Mouse (Mus musculus) thymus, adult 2 months (tissue): ENCODE measurements around the gene Mrm3.

Source experiments
- CTCF ChIP-seq: fragments of 200-500 bp; IDR thresholded peaks from 2 replicates; pipeline ENCODE4 v1.5.1; 2012; ENCODE audit warnings: mild to moderate bottlenecking, control low read depth, low read length, moderate library complexity, borderline replicate concordance; ENCODE audit not compliant: control insufficient read depth, poor library complexity, insufficient read depth; ENCODE audit errors: extremely low read depth
- POLR2A ChIP-seq: fragments of 200-500 bp; IDR thresholded peaks from 2 replicates; pipeline ENCODE4 v1.6.1; 2012; ENCODE audit warnings: mild to moderate bottlenecking, low read length, control low read depth, moderate library complexity; ENCODE audit not compliant: control insufficient read depth, poor library complexity, insufficient read depth; ENCODE audit errors: extremely low read depth

- TF ChIP-seq POLR2A (no peak), CTCF (no peak)
Observed at GRCm38 (mm10) chr11:76196275-76196976, 47.1 kb upstream of the Mrm3 start.
